Mouse (Mus musculus) midbrain, embryonic 14.5 days (tissue): ENCODE data around the gene Ift46. TPM values are rescaled to one million over a fixed set of nuclear protein-coding genes. Genes with fewer than 3 reads are reported as not detected.
"Not testable (repeated sequence)": the region's sequence is repeated elsewhere in the genome, so short reads cannot be mapped to it uniquely, and the experiment has no call there.

Experiments used
- ATAC-seq: fragments of 200-750 bp; cut with Nextera tagmentation; 2 replicates; pipeline ENCODE4 v1.8.0; 2017; ENCODE audit warnings: moderate number of reproducible peaks, moderate library complexity; ENCODE audit not compliant: low FRiP score, low TSS enrichment
- DNase-seq: peaks from one replicate; pipeline ENCODE4 v3.0.0-alpha.2; 2015
- H3K27ac ChIP-seq: fragments of 300-500 bp; sonication (generic); replicated peaks from 2 replicates; pipeline ENCODE4 v1.5.1; 2014; ENCODE audit warnings: mild to moderate bottlenecking, low read depth, low read length, moderate library complexity
- H3K27me3 ChIP-seq: fragments of 300-500 bp; sonication (generic); 2 replicates; pipeline ENCODE4 v1.6.1; 2014; ENCODE audit warnings: low read length, control low read depth, mixed read lengths; ENCODE audit not compliant: control insufficient read depth, insufficient read depth
- H3K36me3 ChIP-seq: fragments of 300-500 bp; sonication (generic); 2 replicates; pipeline ENCODE4 v1.6.1; 2014; ENCODE audit warnings: low read length, control low read depth; ENCODE audit not compliant: control insufficient read depth, insufficient read depth
- H3K4me1 ChIP-seq: fragments of 300-500 bp; sonication (generic); 2 replicates; pipeline ENCODE4 v1.6.1; 2014; ENCODE audit warnings: mild to moderate bottlenecking, antibody characterized with exemption, low read length, control low read depth; ENCODE audit not compliant: control insufficient read depth, insufficient read depth
- H3K4me2 ChIP-seq: fragments of 300-500 bp; sonication (generic); 2 replicates; pipeline ENCODE4 v1.6.1; 2014; ENCODE audit warnings: mild to moderate bottlenecking, low read length, moderate library complexity
- H3K4me3 ChIP-seq: fragments of 300-500 bp; sonication (generic); replicated peaks from 2 replicates; pipeline ENCODE4 v1.5.1; 2014; ENCODE audit warnings: low read depth, low read length
- H3K9ac ChIP-seq: fragments of 300-500 bp; sonication (generic); replicated peaks from 2 replicates; pipeline ENCODE4 v1.6.1; 2014; ENCODE audit warnings: mild to moderate bottlenecking, low read length, moderate library complexity
- H3K9me3 ChIP-seq: fragments of 300-500 bp; sonication (generic); 2 replicates; pipeline ENCODE4 v1.6.1; 2016; ENCODE audit warnings: low read length, control low read depth, mixed read lengths; ENCODE audit not compliant: control insufficient read depth
- WGBS: fragments of 180-500 bp; shearing (Covaris S2); extraction: QIAGEN DNeasy Blood & Tissue Kit; methylation state at CpG from one replicate; pipeline ENCODE4 v1.1.7; 2014; 5-methylcytosine and 5-hydroxymethylcytosine counted together
- polyA plus RNA-seq: library from polyadenylated mRNA; unstranded; fragments of >200 nt; fragmentation: Nextera tagmentation; extraction: Ambion mirVana; gene quantifications from 2 replicates; pipeline ENCODE4 v1.2.1, GENCODE M21; 2014

The Ift46 gene
- polyA plus RNA-seq, 1 experiment from 2014 or later, result 187 TPM

- H3K27me3 ChIP-seq, result no peaks in the 10 kb centered on the region
- no peak overlapping the region for H3K27ac ChIP-seq
- DNase-seq (no peak), ATAC-seq (no peak)
- H3K4me2 ChIP-seq, result no peak overlapping the region
- no peak overlapping the region for H3K9ac ChIP-seq
- peaks cover 97% of the 10 kb centered on the region for H3K36me3 ChIP-seq
- H3K9me3 ChIP-seq, result no peaks in the 10 kb centered on the region
- WGBS, result 91% methylated on average over 3 of the region's 3 CpGs
- no peak overlapping the region for H3K4me3 ChIP-seq
- H3K4me1 ChIP-seq, result no peaks in the 10 kb centered on the region
Observed at GRCm38 (mm10) chr9:44747341-44747740, 20.4 kb upstream of the Ift46 start.

- H3K27ac ChIP-seq, result no peak overlapping the region
- no peak for ATAC-seq
- no peak overlapping the region for H3K4me3 ChIP-seq
- 94% methylated on average over 7 of the region's 7 CpGs for WGBS
- peaks cover 99% of the 10 kb centered on the region for H3K36me3 ChIP-seq
- H3K4me2 ChIP-seq, result no peak overlapping the region
- DNase-seq, result no peak
- H3K4me1 ChIP-seq, result no peaks in the 10 kb centered on the region
- no peak overlapping the region for H3K9ac ChIP-seq
- no peaks in the 10 kb centered on the region for H3K27me3 ChIP-seq
- H3K9me3 ChIP-seq, result no peaks in the 10 kb centered on the region
Observed at GRCm38 (mm10) chr9:44748473-44748872, 19.2 kb upstream of the Ift46 start.

- H3K4me2 ChIP-seq, result no peak overlapping the region
- H3K27ac ChIP-seq, result no peak overlapping the region
- H3K9me3 ChIP-seq, result no peaks in the 10 kb centered on the region
- peaks cover 6% of the 10 kb centered on the region for H3K4me1 ChIP-seq
- no peak for DNase-seq
- WGBS, result 87% methylated on average over 2 of the region's 2 CpGs
- H3K27me3 ChIP-seq, result no peaks in the 10 kb centered on the region
- no peak overlapping the region for H3K9ac ChIP-seq
- peaks cover 28% of the 10 kb centered on the region for H3K36me3 ChIP-seq
- no peak overlapping the region for H3K4me3 ChIP-seq
- ATAC-seq, result no peak
Observed at GRCm38 (mm10) chr9:44760873-44761272, 6.8 kb upstream of the Ift46 start.

- Histone ChIP-seq H3K4me2 (peak overlapping the region; percentile 80), H3K27ac (peak overlapping the region; percentile 95; the same call in 1 of the 2 replicates), H3K4me1 (peaks cover 18% of the 10 kb centered on the region), H3K4me3 (peak overlapping the region; percentile 99; the same call in 1 of the 2 replicates)
- H3K9ac ChIP-seq, DNase-seq, ATAC-seq, H3K27me3 ChIP-seq, H3K9me3 ChIP-seq, H3K36me3 ChIP-seq: not testable (repeated sequence)
- 44% methylated on average over 7 of the region's 9 CpGs for WGBS
Observed at GRCm38 (mm10) chr9:44768029-44768394, 304 bp downstream of the Ift46 start.

- ATAC-seq, result no peak
Observed at GRCm38 (mm10) chr9:44771376-44771775, 3.7 kb downstream of the Ift46 start.

GRCm38 (mm10) chr9:44772392-44772749 lies 4.7 kb downstream of the Ift46 start:
- Histone ChIP-seq H3K36me3 (0 out of 2 replicates have a peak, but pooled peaks cover 9% of the 10 kb centered on the region), H3K9me3 (no peaks in the 10 kb centered on the region), H3K9ac (no peak overlapping the region), H3K4me3 (no peak overlapping the region), H3K27me3 (no peaks in the 10 kb centered on the region), H3K4me1 (peaks cover 6% of the 10 kb centered on the region), H3K4me2 (no peak overlapping the region), H3K27ac (no peak overlapping the region)
- DNase-seq (no peak), ATAC-seq (no peak)
- 21% methylated on average over 5 of the region's 5 CpGs for WGBS

More at GRCm38 (mm10) chr9:44771376-44771775, 3.7 kb downstream of the Ift46 start:
- Histone ChIP-seq H3K4me3 (no peak overlapping the region), H3K9ac (no peak overlapping the region), H3K4me2 (no peak overlapping the region), H3K27ac (no peak overlapping the region), H3K4me1 (peaks cover 13% of the 10 kb centered on the region), H3K36me3 (0 out of 2 replicates have a peak, but pooled peaks cover 6% of the 10 kb centered on the region), H3K27me3 (no peaks in the 10 kb centered on the region), H3K9me3 (no peaks in the 10 kb centered on the region)
- WGBS, result 88% methylated on average over 5 of the region's 5 CpGs
- no peak for DNase-seq

- Histone ChIP-seq H3K36me3 (0 out of 2 replicates have a peak, but pooled peaks cover 9% of the 10 kb centered on the region), H3K4me3 (peak overlapping the region; percentile 63), H3K27ac (peak overlapping the region; percentile 83), H3K9ac (peak overlapping the region; percentile 69), H3K4me2 (peak overlapping the region; percentile 65), H3K9me3 (no peaks in the 10 kb centered on the region), H3K4me1 (peaks cover 6% of the 10 kb centered on the region), H3K27me3 (no peaks in the 10 kb centered on the region)
- DNase-seq (peak; percentile 97), ATAC-seq (peak; percentile 98)
- under 1% methylated on average over 41 of the region's 41 CpGs for WGBS
Observed at GRCm38 (mm10) chr9:44772750-44773651, 5.3 kb downstream of the Ift46 start.

- 86% methylated on average over 9 of the region's 9 CpGs for WGBS
- no peaks in the 10 kb centered on the region for H3K4me1 ChIP-seq
- ATAC-seq (no peak), DNase-seq (no peak)
- no peaks in the 10 kb centered on the region for H3K9me3 ChIP-seq
- no peaks in the 10 kb centered on the region for H3K27me3 ChIP-seq
- peaks cover 49% of the 10 kb centered on the region for H3K36me3 ChIP-seq
- H3K4me2 ChIP-seq, result no peak overlapping the region
- H3K9ac ChIP-seq, result no peak overlapping the region
- H3K27ac ChIP-seq, result no peak overlapping the region
- H3K4me3 ChIP-seq, result no peak overlapping the region
Observed at GRCm38 (mm10) chr9:44792842-44793241, 25.1 kb downstream of the Ift46 start.

- Histone ChIP-seq H3K36me3 (peaks cover 6% of the 10 kb centered on the region; the same call in 1 of the 2 replicates), H3K4me1 (peaks cover 5% of the 10 kb centered on the region; the same call in 1 of the 2 replicates), H3K9me3 (no peaks in the 10 kb centered on the region), H3K4me3 (peak overlapping the region; percentile 57), H3K9ac (peak overlapping the region; percentile 64), H3K27me3 (0 out of 2 replicates have a peak, but pooled peaks cover 5% of the 10 kb centered on the region), H3K4me2 (peak overlapping the region; percentile 98), H3K27ac (no peak overlapping the region)
- no peak for DNase-seq
- 0 out of 2 replicates have a peak, but pooled peaks have one; percentile 6 for ATAC-seq
- WGBS, result 45% methylated on average over 7 of the region's 7 CpGs
Observed at GRCm38 (mm10) chr9:44798298-44798697, 30.6 kb downstream of the Ift46 start.
